ENCODE assay signal across 8 mouse cellular contexts in the genomic region with DNA sequence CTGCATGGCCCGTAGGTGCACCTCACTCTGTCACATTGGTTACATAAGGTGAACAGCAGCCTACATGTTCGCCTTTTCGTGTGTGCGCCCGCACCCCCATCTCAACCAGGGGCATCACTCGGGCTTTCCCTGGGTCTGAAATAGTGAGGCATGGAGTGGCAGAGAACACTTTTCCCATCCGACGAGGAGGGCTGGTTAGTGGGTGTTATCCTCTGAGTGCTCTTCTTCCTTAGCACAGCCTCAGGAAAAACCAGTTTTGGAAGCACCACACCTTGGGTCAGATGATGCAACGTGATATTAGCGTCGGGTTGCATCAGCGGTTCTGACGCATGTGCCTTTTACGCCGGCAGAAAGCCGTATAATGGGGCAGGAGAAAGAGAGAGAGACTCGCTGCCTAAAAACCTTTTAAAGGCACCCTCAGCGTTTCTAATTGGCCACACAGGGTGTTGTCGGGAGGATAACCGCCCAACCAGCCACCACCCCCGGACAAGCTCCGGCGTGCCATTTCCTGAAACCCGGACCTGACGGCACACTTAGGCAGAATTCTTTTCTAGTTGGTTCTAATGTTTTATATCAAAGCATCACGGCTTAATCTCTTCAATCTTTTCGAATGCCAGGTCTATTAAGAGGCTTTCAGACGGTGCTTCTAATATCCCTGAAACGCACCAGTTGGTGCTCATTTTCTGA. TPM values are rescaled to one million over a fixed set of nuclear protein-coding genes. Genes with fewer than 3 reads are reported as not detected.
DNase-seq lines count a peak whose midpoint lies in the region; ATAC-seq lines count a peak whose summit lies in the region.

No protein-coding gene starts in this region.

- ATAC-seq in hindbrain, embryonic 13.5 days (ENCODE audit: low FRiP score): no peak

- peak; percentile 90 for DNase-seq in ZHBTc4 (ENCODE audit: low read depth, low spot score)
- DNase-seq in cerebellum, adult 9-11 months: peak; percentile 80
- peak; percentile 42 to 61 for DNase-seq in frontal cortex, postnatal 14 days (ENCODE audit: low spot score in 2 of 2)
- DNase-seq in layer of hippocampus, postnatal 25 days (ENCODE audit: extremely low spot score in 1 of 2, low spot score in 1 of 2): peak; percentile 40 to 48
- DNase-seq in lung, postnatal 36 days: peak; percentile 87
- peak; percentile 51 for DNase-seq in right cerebral cortex, postnatal 14 days
- DNase-seq in urinary bladder, postnatal 4 days (ENCODE audit: low spot score in 2 of 2): peak; percentile 67 to 69

- peaks cover 37% of the 10 kb centered on the region for H3K4me1 ChIP-seq in hindbrain, embryonic 13.5 days (replicated peaks)

- no peaks in the 10 kb centered on the region for H3K9me3 ChIP-seq in hindbrain, embryonic 13.5 days

- H3K27me3 ChIP-seq in hindbrain, embryonic 13.5 days: peaks cover 34% of the 10 kb centered on the region

- no peak overlapping the region; the same call in 1 of the 2 replicates for H3K27ac ChIP-seq in hindbrain, embryonic 13.5 days

- H3K9ac ChIP-seq in hindbrain, embryonic 13.5 days: peak overlapping the region; percentile 30; the same call in 1 of the 2 replicates

- H3K36me3 ChIP-seq in hindbrain, embryonic 13.5 days: no peaks in the 10 kb centered on the region

- peak overlapping the region; percentile 92 for H3K4me3 ChIP-seq in hindbrain, embryonic 13.5 days

- peak overlapping the region; percentile 86 for H3K4me2 ChIP-seq in hindbrain, embryonic 13.5 days

- WGBS in hindbrain, embryonic 13.5 days: 7% methylated on average over 29 of the region's 29 CpGs

RNA-seq across cellular contexts. Expression of a gene that starts 0.8 kb away (rescaled TPM):
- polyA plus RNA-seq in hindbrain, embryonic 13.5 days (2015; fragmentation: Nextera tagmentation; extraction: Ambion mirVana): 13.8 and 15.7 TPM in 2 replicates
- total RNA-seq in layer of hippocampus, postnatal 25 days (2021): 10 to 100 TPM; 87.9 to 88.8 TPM

RNA-seq across cellular contexts. Expression of a gene that starts 33.8 kb away (rescaled TPM):
- 23.2 and 23.8 TPM in 2 replicates for polyA plus RNA-seq in hindbrain, embryonic 13.5 days (2015; fragmentation: Nextera tagmentation; extraction: Ambion mirVana)
- 10 to 100 TPM; 43.4 to 46.6 TPM for total RNA-seq in layer of hippocampus, postnatal 25 days (2021)

RNA-seq across cellular contexts. Expression of a gene that starts 42.9 kb away (rescaled TPM):
- not detected in 2 replicates for polyA plus RNA-seq in hindbrain, embryonic 13.5 days (2015; fragmentation: Nextera tagmentation; extraction: Ambion mirVana)
- total RNA-seq in layer of hippocampus, postnatal 25 days (2021): not detected
